Mouse (Mus musculus) spleen, adult 2 months (tissue): Measurements from ENCODE around the gene Pcyt1a.

Experiments used
- CTCF ChIP-seq: fragments of 200-500 bp; IDR thresholded peaks from 2 replicates; pipeline ENCODE4 v1.5.1; 2011; ENCODE audit warnings: mild to moderate bottlenecking, inconsistent platforms; ENCODE audit not compliant: insufficient read depth, insufficient read length, insufficient replicate concordance; ENCODE audit errors: extremely low read depth
- POLR2A ChIP-seq: fragments of 200-500 bp; IDR thresholded peaks from 2 replicates; pipeline ENCODE4 v1.6.1; 2011; ENCODE audit warnings: low read depth, low read length, inconsistent platforms

DNA sequence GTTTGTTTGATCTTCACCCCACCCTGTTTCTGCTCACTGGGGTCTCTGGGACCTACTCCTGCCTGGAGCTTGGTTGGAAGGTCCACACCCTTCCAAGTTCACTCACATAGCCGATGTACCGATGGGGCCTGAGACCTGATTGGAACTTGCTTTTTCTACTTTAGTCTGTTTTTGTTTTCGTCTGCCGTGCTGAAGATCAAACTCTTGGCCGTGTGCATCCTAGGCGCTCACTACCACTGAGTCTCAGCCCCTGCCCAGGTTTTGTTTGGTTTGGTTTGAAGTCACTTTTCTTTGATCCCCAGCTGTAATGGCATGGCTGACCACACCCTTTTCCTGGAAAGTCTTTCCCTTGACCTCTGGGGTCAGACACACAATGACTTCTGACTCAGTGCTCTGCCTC lies 82.7 kb downstream of the Pcyt1a start:
- TF ChIP-seq CTCF (no peak), POLR2A (no peak)
